Mouse (Mus musculus) cerebellum, postnatal 4 days (tissue): ENCODE results near the gene Plekha5.
A peak's percentile ranks its signal among the peaks of the same experiment; 100 is the strongest.

Experiments used
- DNase-seq, 2 experiments: peaks; one replicate each; pipeline ENCODE4 v3.0.0; 2022; ENCODE audit warnings: low spot score in 2 of 2, mixed read lengths in 1 of 2

Gene Plekha5

GRCm38 (mm10) chr6:140455851-140456250 lies 32.0 kb downstream of the Plekha5 start:
- no peak for DNase-seq

- no peak for DNase-seq
These were observed 32.7 kb downstream of the Plekha5 start for GRCm38 (mm10) chr6:140456393-140457163.

GRCm38 (mm10) chr6:140460398-140460797 lies 36.5 kb downstream of the Plekha5 start:
- DNase-seq: no peak

- DNase-seq: no peak
These were observed 41.0 kb downstream of the Plekha5 start for GRCm38 (mm10) chr6:140464818-140465217.

GRCm38 (mm10) chr6:140465946-140466646 lies 42.2 kb downstream of the Plekha5 start:
- DNase-seq: no peak

GRCm38 (mm10) chr6:140466841-140467240 lies 43.0 kb downstream of the Plekha5 start:
- no peak for DNase-seq

- DNase-seq: no peak
These were observed 44.0 kb downstream of the Plekha5 start for GRCm38 (mm10) chr6:140467851-140468250.

- DNase-seq: no peak
These were observed 45.9 kb downstream of the Plekha5 start for GRCm38 (mm10) chr6:140469791-140470190.

- no peak for DNase-seq
These were observed 47.9 kb downstream of the Plekha5 start for GRCm38 (mm10) chr6:140471751-140472150.

GRCm38 (mm10) chr6:140472345-140472744 lies 48.5 kb downstream of the Plekha5 start:
- DNase-seq: peak in 1 of 2 experiments; percentile 75

GRCm38 (mm10) chr6:140475393-140476087 lies 51.7 kb downstream of the Plekha5 start:
- DNase-seq: no peak

- no peak for DNase-seq
These were observed 53.1 kb downstream of the Plekha5 start for GRCm38 (mm10) chr6:140476981-140477380.

GRCm38 (mm10) chr6:140478031-140478430 lies 54.2 kb downstream of the Plekha5 start:
- DNase-seq: no peak

- DNase-seq: no peak
These were observed 55.1 kb downstream of the Plekha5 start for GRCm38 (mm10) chr6:140478943-140479342.

- no peak for DNase-seq
These were observed 56.7 kb downstream of the Plekha5 start for GRCm38 (mm10) chr6:140480425-140481081.

- DNase-seq: peak in 1 of 2 experiments; percentile 73
These were observed 58.0 kb downstream of the Plekha5 start for GRCm38 (mm10) chr6:140481701-140482460.

- peak in 1 of 2 experiments; percentile 62 for DNase-seq
These were observed 60.3 kb downstream of the Plekha5 start for GRCm38 (mm10) chr6:140484170-140484569.

- no peak for DNase-seq
These were observed 61.8 kb downstream of the Plekha5 start for GRCm38 (mm10) chr6:140485636-140486035.

- no peak for DNase-seq
These were observed 62.8 kb downstream of the Plekha5 start for GRCm38 (mm10) chr6:140486685-140487084.

GRCm38 (mm10) chr6:140487489-140487888 lies 63.6 kb downstream of the Plekha5 start:
- no peak for DNase-seq

GRCm38 (mm10) chr6:140488673-140489072 lies 64.8 kb downstream of the Plekha5 start:
- no peak for DNase-seq
